Comparison of ENCODE assay signal across 8 mouse cellular contexts in genomic region chr1:37867056-37867455, GRCm38 (mm10). TPM values are rescaled to one million over a fixed set of nuclear protein-coding genes. Genes with fewer than 3 reads are reported as not detected.
DNase-seq lines count a peak whose midpoint lies in the region.

No protein-coding gene starts in this region.

- DNase-seq in adrenal gland, adult (ENCODE audit: inconsistent age in 2 of 2, low spot score in 1 of 2) = peak; percentile 65 to 87
- no peak for DNase-seq in adrenal gland, postnatal 4 days (ENCODE audit: low spot score in 2 of 2)
- DNase-seq in left cerebral cortex, adult 18-20 months (ENCODE audit: low spot score in 2 of 2) = peak; percentile 26 to 39
- no peak for DNase-seq in left cerebral cortex, adult 8-10 months (ENCODE audit: low spot score in 2 of 2)
- DNase-seq in adipocyte (ENCODE audit: low spot score) = peak; percentile 71
- DNase-seq in embryo, embryonic 9.5 days (ENCODE audit: extremely low spot score) = peak; percentile 33
- DNase-seq in lung, postnatal 36 days = peak; percentile 68
- DNase-seq in Muller cell, postnatal 12 days (ENCODE audit: inconsistent ontology term) = no peak

RNA-seq across cellular contexts. Expression of gene Tsga10, which starts 0.8 kb away (rescaled TPM):
- 1 to 10 TPM; 4.6 to 5.9 TPM for total RNA-seq in adrenal gland, postnatal 4 days (2021)
- total RNA-seq in left cerebral cortex, adult 18-20 months (2021) = 10 to 100 TPM; 17.8 to 19.3 TPM
- total RNA-seq in left cerebral cortex, adult 8-10 months (2022) = 10 to 100 TPM; 15.9 to 18.9 (median 17.4) TPM

RNA-seq across cellular contexts. Expression of gene Lipt1, which starts 4.5 kb away (rescaled TPM):
- total RNA-seq in adrenal gland, postnatal 4 days (2021) = 10 to 100 TPM; 13.4 to 14.6 TPM
- total RNA-seq in left cerebral cortex, adult 18-20 months (2021) = 1 to 10 TPM; 8.8 to 9.4 TPM
- total RNA-seq in left cerebral cortex, adult 8-10 months (2022) = 10 to 100 TPM in 3 of 4 experiments, 1 to 10 TPM in 1; 9.2 to 13.0 (median 11.9) TPM

RNA-seq across cellular contexts. Expression of gene Mitd1, which starts 23.2 kb away (rescaled TPM):
- 10 to 100 TPM; 22.7 to 23.6 TPM for total RNA-seq in adrenal gland, postnatal 4 days (2021)
- total RNA-seq in left cerebral cortex, adult 18-20 months (2021) = 10 to 100 TPM; 10.7 to 11.3 TPM
- 10 to 100 TPM in 2 of 4 experiments, 1 to 10 TPM in 2; 7.4 to 11.8 (median 9.4) TPM for total RNA-seq in left cerebral cortex, adult 8-10 months (2022)

RNA-seq across cellular contexts. Expression of gene Mrpl30, which starts 23.2 kb away (rescaled TPM):
- total RNA-seq in adrenal gland, postnatal 4 days (2021) = 100 to 1,000 TPM; 184 to 212 TPM
- total RNA-seq in left cerebral cortex, adult 18-20 months (2021) = 100 to 1,000 TPM; 139 to 146 TPM
- 100 to 1,000 TPM; 129 to 154 (median 145) TPM for total RNA-seq in left cerebral cortex, adult 8-10 months (2022)

RNA-seq across cellular contexts. Expression of gene Lyg2, which starts 49.2 kb away (rescaled TPM):
- total RNA-seq in adrenal gland, postnatal 4 days (2021) = not detected
- total RNA-seq in left cerebral cortex, adult 18-20 months (2021) = not detected
- total RNA-seq in left cerebral cortex, adult 8-10 months (2022) = not detected

Comparison
In these comparisons a context has a peak if more than half of its experiments do, and no peak if none do; other contexts are left out.
1. DNase-seq: peak in adrenal gland, adult (2 of 2), left cerebral cortex, adult 18-20 months (2 of 2), adipocyte (single experiment), embryo, embryonic 9.5 days (single experiment) and lung, postnatal 36 days (single experiment); none in adrenal gland, postnatal 4 days (0 of 2), left cerebral cortex, adult 8-10 months (0 of 2) and Muller cell, postnatal 12 days (single experiment).